Mouse (Mus musculus) myocyte (in vitro differentiated cells): ENCODE measurements around the gene Gm28551. TPM values are rescaled to one million over a fixed set of nuclear protein-coding genes. Genes with fewer than 3 reads are reported as not detected.
"Not testable (repeated sequence)": the region's sequence is repeated elsewhere in the genome, so short reads cannot be mapped to it uniquely, and the experiment has no call there.

Source experiments
- H3K27me3 ChIP-seq: one replicate; pipeline ENCODE4 v1.6.1; 2011; ENCODE audit not compliant: control insufficient read depth, insufficient read depth, insufficient read length
- H3K36me3 ChIP-seq: one replicate; pipeline ENCODE4 v1.6.1; 2011; ENCODE audit not compliant: control insufficient read depth, insufficient read depth
- H3K4me2 ChIP-seq: one replicate; pipeline ENCODE4 v1.6.1; 2011; ENCODE audit warnings: low read depth, control low read depth
- H3K4me3 ChIP-seq: one replicate; pipeline ENCODE4 v1.5.1; 2011; ENCODE audit warnings: mild to moderate bottlenecking, control low read depth, moderate library complexity
- H3K79me2 ChIP-seq: one replicate; pipeline ENCODE4 v1.6.1; 2011; ENCODE audit not compliant: control insufficient read depth, insufficient read depth
- H3ac ChIP-seq: one replicate; pipeline ENCODE4 v1.6.1; 2011; ENCODE audit not compliant: control insufficient read depth, insufficient read length
- CEBPB ChIP-seq: IDR thresholded peaks from 2 replicates; pipeline ENCODE4 v1.6.1; 2011; ENCODE audit warnings: mild to moderate bottlenecking, moderate library complexity; ENCODE audit not compliant: poor library complexity, insufficient read depth, severe bottlenecking
- E2F4 ChIP-seq: IDR thresholded peaks from one replicate; pipeline ENCODE4 v1.6.1; 2011; ENCODE audit warnings: mild to moderate bottlenecking, control low read depth, moderate library complexity; ENCODE audit not compliant: insufficient read depth
- MAX ChIP-seq: IDR thresholded peaks from one replicate; pipeline ENCODE4 v1.6.1; 2011; ENCODE audit warnings: low read depth, mild to moderate bottlenecking, control low read depth
- MYOD1 ChIP-seq, 3 experiments: IDR thresholded peaks; one replicate each; pipeline ENCODE4 v1.6.1; 2011; ENCODE audit warnings: control low read depth in 2 of 3, low read depth in 2 of 3, mild to moderate bottlenecking in 2 of 3, moderate library complexity in 1 of 3; ENCODE audit not compliant: insufficient read length in 2 of 3, control insufficient read depth in 1 of 3
- MYOG ChIP-seq, 3 experiments: IDR thresholded peaks; one replicate each; pipeline ENCODE4 v1.6.1; 2011; ENCODE audit warnings: control low read depth in 2 of 3, low read depth in 2 of 3, mild to moderate bottlenecking in 2 of 3; ENCODE audit not compliant: insufficient read length in 2 of 3, control insufficient read depth in 1 of 3, insufficient read depth in 1 of 3
- POLR2A ChIP-seq: IDR thresholded peaks from one replicate; pipeline ENCODE4 v1.6.1; 2011; ENCODE audit warnings: low read depth, mild to moderate bottlenecking, control low read depth, moderate library complexity; ENCODE audit not compliant: insufficient read length
- POLR2AphosphoS2 ChIP-seq: IDR thresholded peaks from one replicate; pipeline ENCODE4 v1.6.1; 2011; ENCODE audit warnings: low read depth, control low read depth; ENCODE audit not compliant: insufficient read length
- REST ChIP-seq: IDR thresholded peaks from one replicate; pipeline ENCODE4 v1.6.1; 2011; ENCODE audit warnings: mild to moderate bottlenecking, control low read depth, moderate library complexity; ENCODE audit not compliant: insufficient read depth, insufficient read length
- TCF12 ChIP-seq: IDR thresholded peaks from one replicate; pipeline ENCODE4 v1.6.1; 2011; ENCODE audit warnings: mild to moderate bottlenecking, control low read depth; ENCODE audit not compliant: poor library complexity, insufficient read depth, severe bottlenecking
- TCF3 ChIP-seq: IDR thresholded peaks from one replicate; pipeline ENCODE4 v1.6.1; 2011; ENCODE audit warnings: low read depth, control low read depth; ENCODE audit not compliant: insufficient read length
- USF1 ChIP-seq: IDR thresholded peaks from one replicate; pipeline ENCODE4 v1.6.1; 2011; ENCODE audit warnings: low read depth, mild to moderate bottlenecking, control low read depth, moderate library complexity
- polyA plus RNA-seq: library from polyadenylated mRNA; unstranded; fragments of >200 nt; fragmentation: generic; extraction: Trizol; gene quantifications from one replicate; pipeline ENCODE4 v1.2.1, GENCODE M21; 2012; ENCODE audit warnings: missing spikeins

Gm28551 gene
- polyA plus RNA-seq, 1 experiment, result 0.04 TPM

GRCm38 (mm10) chr1:53358988-53359387 lies 6.5 kb upstream of the Gm28551 start:
- H3ac ChIP-seq, result no peak overlapping the region
- TF ChIP-seq E2F4 (no peak), MYOG (IDR thresholded peaks at IDR 0.05; ENCODE audit: control insufficient read depth in 1 of 3, insufficient read depth in 1 of 3, insufficient read length in 2 of 3, low read depth in 2 of 3) (no peak), USF1 (no peak), TCF3 (no peak), CEBPB (no peak), MYOD1 (IDR thresholded peaks at IDR 0.05; ENCODE audit: control insufficient read depth in 1 of 3, insufficient read length in 2 of 3, low read depth in 2 of 3) (no peak), MAX (no peak), POLR2AphosphoS2 (no peak), POLR2A (no peak)
- no peaks in the 10 kb centered on the region for H3K36me3 ChIP-seq
- peaks cover 6% of the 10 kb centered on the region for H3K27me3 ChIP-seq
- no peak overlapping the region for H3K4me3 ChIP-seq
- no peaks in the 10 kb centered on the region for H3K79me2 ChIP-seq
- no peak overlapping the region for H3K4me2 ChIP-seq

GRCm38 (mm10) chr1:53341071-53341470 lies 11.4 kb downstream of the Gm28551 start:
- TF ChIP-seq REST, result no peak
- no peak for TF ChIP-seq CEBPB
- no peak for TF ChIP-seq E2F4
- Histone ChIP-seq H3K4me2 (no peak overlapping the region), H3K79me2 (no peaks in the 10 kb centered on the region), H3K4me3 (no peak overlapping the region), H3K27me3 (no peaks in the 10 kb centered on the region), H3K36me3 (peaks cover 32% of the 10 kb centered on the region), H3ac (no peak overlapping the region)

GRCm38 (mm10) chr1:53337403-53337802 lies 15.1 kb downstream of the Gm28551 start:
- not testable (repeated sequence) for H3K4me2 ChIP-seq, H3K4me3 ChIP-seq, H3K79me2 ChIP-seq, H3ac ChIP-seq, H3K27me3 ChIP-seq, H3K36me3 ChIP-seq

GRCm38 (mm10) chr1:53335465-53335864 lies 17.0 kb downstream of the Gm28551 start:
- H3K4me2 ChIP-seq, result no peak overlapping the region
- H3K27me3 ChIP-seq, result no peaks in the 10 kb centered on the region
- H3K36me3 ChIP-seq, result no peaks in the 10 kb centered on the region
- no peak overlapping the region for H3K4me3 ChIP-seq
- no peak overlapping the region for H3ac ChIP-seq
- no peaks in the 10 kb centered on the region for H3K79me2 ChIP-seq
- TF ChIP-seq POLR2AphosphoS2 (no peak), TCF12 (no peak), POLR2A (no peak), CEBPB (no peak), MAX (no peak), TCF3 (no peak), E2F4 (no peak), USF1 (no peak)

GRCm38 (mm10) chr1:53333527-53333926 lies 18.9 kb downstream of the Gm28551 start:
- H3ac ChIP-seq, H3K36me3 ChIP-seq, H3K4me3 ChIP-seq, H3K79me2 ChIP-seq, H3K4me2 ChIP-seq, H3K27me3 ChIP-seq: not testable (repeated sequence)

DNA sequence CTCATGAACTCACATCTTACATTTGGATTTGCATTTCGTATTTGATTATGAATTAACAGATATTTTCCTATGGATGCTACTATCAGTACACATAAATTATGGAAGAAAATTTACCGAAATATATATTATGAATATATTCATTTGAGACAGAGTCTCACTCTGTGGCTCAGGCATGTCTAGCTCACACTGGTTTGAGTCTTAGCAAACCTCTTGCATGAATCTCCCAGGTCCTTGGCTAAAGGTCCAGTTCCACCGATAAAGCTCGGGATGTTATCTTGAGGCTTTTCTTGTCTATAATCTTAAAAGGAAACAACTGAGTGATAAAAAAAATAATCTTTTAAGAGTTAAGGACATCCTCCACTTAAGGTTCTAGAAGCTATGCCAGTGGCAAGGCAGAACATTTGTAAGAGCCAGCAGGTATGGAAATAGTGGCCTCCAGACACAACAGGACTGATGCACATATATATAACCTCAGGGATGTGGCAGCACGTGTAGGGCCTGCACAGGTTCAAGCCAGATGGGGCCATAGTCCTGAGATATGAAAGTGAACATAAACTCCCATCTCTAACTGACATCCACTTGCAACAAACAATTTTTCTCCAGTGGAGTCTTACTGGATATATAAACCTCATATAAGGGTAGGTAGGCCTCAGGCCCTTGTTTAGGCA lies 27.5 kb downstream of the Gm28551 start:
- Histone ChIP-seq H3K4me3 (no peak overlapping the region), H3K36me3 (peaks cover 8% of the 10 kb centered on the region), H3ac (no peak overlapping the region), H3K4me2 (no peak overlapping the region), H3K27me3 (no peaks in the 10 kb centered on the region), H3K79me2 (no peaks in the 10 kb centered on the region)
- TF ChIP-seq MYOG (IDR thresholded peaks at IDR 0.05; ENCODE audit: control insufficient read depth in 1 of 3, insufficient read depth in 1 of 3, insufficient read length in 2 of 3, low read depth in 2 of 3), result no peak
- no peak for TF ChIP-seq MYOD1 (IDR thresholded peaks at IDR 0.05; ENCODE audit: control insufficient read depth in 1 of 3, insufficient read length in 2 of 3, low read depth in 2 of 3)
- no peak for TF ChIP-seq TCF3
- no peak for TF ChIP-seq TCF12
